ENCODE assay signal across 7 mouse cellular contexts in genomic region chr8:125292933-125293591, GRCm38 (mm10).
DNase-seq lines count a peak whose midpoint lies in the region; ATAC-seq and TF ChIP-seq lines count a peak whose summit lies in the region.

No protein-coding gene starts in this region.

- no peak for TF ChIP-seq POLR2A in myocyte (IDR thresholded peaks at IDR 0.05; ENCODE audit: insufficient read length, low read depth)

- H3K4me2 ChIP-seq in myocyte (ENCODE audit: low read depth) = peak overlapping the region; percentile 54

- H3K79me2 ChIP-seq in myocyte (ENCODE audit: control insufficient read depth, insufficient read depth) = no peaks in the 10 kb centered on the region

- no peak for ATAC-seq in monocyte, adult 5-6 weeks (replicated peaks; ENCODE audit: insufficient number of reproducible peaks, low FRiP score, low TSS enrichment, poor library complexity, severe bottlenecking)

- intact Hi-C loops in heart, postnatal 14 days (cut with DNase I) = loop anchor here (2.0 kb wide), 2 partner anchors 108 to 276 kb away; partner anchors contain the start of gene Sipa1l2

- no peaks in the 10 kb centered on the region for H3K36me3 ChIP-seq in myocyte (ENCODE audit: control insufficient read depth, insufficient read depth)

- H3K4me3 ChIP-seq in myocyte = no peak overlapping the region

- H3K27me3 ChIP-seq in myocyte (ENCODE audit: control insufficient read depth, insufficient read depth, insufficient read length) = no peaks in the 10 kb centered on the region

- no peak overlapping the region for H3ac ChIP-seq in myocyte (ENCODE audit: control insufficient read depth, insufficient read length)

- DNase-seq in urinary bladder, adult 2 months (ENCODE audit: low spot score) = peak; percentile 24
- DNase-seq in urinary bladder, postnatal 10 days (ENCODE audit: low spot score) = no peak
- peak; percentile 65 to 85 for DNase-seq in frontal cortex, adult 2 months (ENCODE audit: extremely low spot score in 1 of 2, low spot score in 1 of 2)
- peak; percentile 66 to 77 for DNase-seq in heart, postnatal 14 days
- DNase-seq in left cerebral cortex, adult 11 months (ENCODE audit: low spot score) = peak; percentile 57

TF ChIP-seq in myocyte, 11 proteins besides CTCF, POLR2A, EP300 and RAD21:
- TF ChIP-seq TCF12 (IDR thresholded peaks at IDR 0.05; ENCODE audit: insufficient read depth, poor library complexity, severe bottlenecking) (peak; percentile 47), TCF3 (IDR thresholded peaks at IDR 0.05; ENCODE audit: insufficient read length, low read depth) (peak; percentile 10), MYOD1 (IDR thresholded peaks at IDR 0.05; ENCODE audit: control insufficient read depth in 1 of 3, insufficient read length in 2 of 3, low read depth in 2 of 3) (peak in 2 of 3 experiments; percentile 18 to 67), MYOG (IDR thresholded peaks at IDR 0.05; ENCODE audit: control insufficient read depth in 1 of 3, insufficient read depth in 1 of 3, insufficient read length in 2 of 3, low read depth in 2 of 3) (peak; percentile 24 to 86 (median 34)), CEBPB (IDR thresholded peaks at IDR 0.05; ENCODE audit: insufficient read depth, poor library complexity, severe bottlenecking) (no peak)
